Mouse (Mus musculus): ENCODE measurements around the gene Plxna4.

The Plxna4 gene

GRCm38 (mm10) chr6:32281457-32281856, 306.5 kb downstream of the Plxna4 start:
- Histone ChIP-seq H3K36me3 (ENCODE audit: control insufficient read depth, insufficient read depth, low read length, poor library complexity, severe bottlenecking) (no peaks in the 10 kb centered on the region), H3K27me3 (ENCODE audit: control insufficient read depth, insufficient read depth, low read length, poor library complexity, severe bottlenecking) (no peaks in the 10 kb centered on the region)
- no peak for DNase-seq (ENCODE audit: low read depth, low spot score)

GRCm38 (mm10) chr6:32280728-32281127, 307.3 kb downstream of the Plxna4 start:
- H3K27me3 ChIP-seq (ENCODE audit: control insufficient read depth, insufficient read depth, low read length, poor library complexity, severe bottlenecking) = no peaks in the 10 kb centered on the region
- DNase-seq (ENCODE audit: low read depth, low spot score) = no peak

GRCm38 (mm10) chr6:32271463-32271862, 316.5 kb downstream of the Plxna4 start:
- DNase-seq (ENCODE audit: low read depth, low spot score) = no peak
- Histone ChIP-seq H3K27me3 (ENCODE audit: control insufficient read depth, insufficient read depth, low read length, poor library complexity, severe bottlenecking) (no peaks in the 10 kb centered on the region), H3K36me3 (ENCODE audit: control insufficient read depth, insufficient read depth, low read length, poor library complexity, severe bottlenecking) (no peaks in the 10 kb centered on the region)

More at GRCm38 (mm10) chr6:32280728-32281127, 307.3 kb downstream of the Plxna4 start:
- no peaks in the 10 kb centered on the region for H3K36me3 ChIP-seq (ENCODE audit: control insufficient read depth, insufficient read depth, low read length, poor library complexity, severe bottlenecking)

GRCm38 (mm10) chr6:32266085-32266484, 321.9 kb downstream of the Plxna4 start:
- no peaks in the 10 kb centered on the region for H3K27me3 ChIP-seq (ENCODE audit: control insufficient read depth, insufficient read depth, low read length, poor library complexity, severe bottlenecking)
- no peak for DNase-seq (ENCODE audit: low read depth, low spot score)

GRCm38 (mm10) chr6:32261339-32261738, 326.7 kb downstream of the Plxna4 start:
- no peaks in the 10 kb centered on the region for H3K36me3 ChIP-seq (ENCODE audit: control insufficient read depth, insufficient read depth, low read length, poor library complexity, severe bottlenecking)
- no peak for DNase-seq (ENCODE audit: low read depth, low spot score)
- H3K27me3 ChIP-seq (ENCODE audit: control insufficient read depth, insufficient read depth, low read length, poor library complexity, severe bottlenecking) = no peaks in the 10 kb centered on the region

More at GRCm38 (mm10) chr6:32266085-32266484, 321.9 kb downstream of the Plxna4 start:
- no peaks in the 10 kb centered on the region for H3K36me3 ChIP-seq (ENCODE audit: control insufficient read depth, insufficient read depth, low read length, poor library complexity, severe bottlenecking)

GRCm38 (mm10) chr6:32260341-32260740, 327.7 kb downstream of the Plxna4 start:
- no peaks in the 10 kb centered on the region for H3K27me3 ChIP-seq (ENCODE audit: control insufficient read depth, insufficient read depth, low read length, poor library complexity, severe bottlenecking)
- no peaks in the 10 kb centered on the region for H3K36me3 ChIP-seq (ENCODE audit: control insufficient read depth, insufficient read depth, low read length, poor library complexity, severe bottlenecking)
- no peak for DNase-seq (ENCODE audit: low read depth, low spot score)

GRCm38 (mm10) chr6:32255191-32255590, 332.8 kb downstream of the Plxna4 start:
- DNase-seq (ENCODE audit: low read depth, low spot score) = no peak
- Histone ChIP-seq H3K36me3 (ENCODE audit: control insufficient read depth, insufficient read depth, low read length, poor library complexity, severe bottlenecking) (no peaks in the 10 kb centered on the region), H3K27me3 (ENCODE audit: control insufficient read depth, insufficient read depth, low read length, poor library complexity, severe bottlenecking) (no peaks in the 10 kb centered on the region)

- no peak for DNase-seq (ENCODE audit: low read depth, low spot score)
- no peaks in the 10 kb centered on the region for H3K36me3 ChIP-seq (ENCODE audit: control insufficient read depth, insufficient read depth, low read length, poor library complexity, severe bottlenecking)
- no peaks in the 10 kb centered on the region for H3K27me3 ChIP-seq (ENCODE audit: control insufficient read depth, insufficient read depth, low read length, poor library complexity, severe bottlenecking)
These were observed 335.8 kb downstream of the Plxna4 start for GRCm38 (mm10) chr6:32252168-32252567.

GRCm38 (mm10) chr6:32251674-32252073, 336.3 kb downstream of the Plxna4 start:
- H3K27me3 ChIP-seq (ENCODE audit: control insufficient read depth, insufficient read depth, low read length, poor library complexity, severe bottlenecking) = no peaks in the 10 kb centered on the region
- no peak for DNase-seq (ENCODE audit: low read depth, low spot score)
- H3K36me3 ChIP-seq (ENCODE audit: control insufficient read depth, insufficient read depth, low read length, poor library complexity, severe bottlenecking) = no peaks in the 10 kb centered on the region

- no peaks in the 10 kb centered on the region for H3K27me3 ChIP-seq (ENCODE audit: control insufficient read depth, insufficient read depth, low read length, poor library complexity, severe bottlenecking)
- DNase-seq (ENCODE audit: low read depth, low spot score) = no peak
- H3K36me3 ChIP-seq (ENCODE audit: control insufficient read depth, insufficient read depth, low read length, poor library complexity, severe bottlenecking) = no peaks in the 10 kb centered on the region
These were observed 342.0 kb downstream of the Plxna4 start for GRCm38 (mm10) chr6:32246036-32246435.

- Histone ChIP-seq H3K36me3 (ENCODE audit: control insufficient read depth, insufficient read depth, low read length, poor library complexity, severe bottlenecking) (no peaks in the 10 kb centered on the region), H3K27me3 (ENCODE audit: control insufficient read depth, insufficient read depth, low read length, poor library complexity, severe bottlenecking) (no peaks in the 10 kb centered on the region)
- no peak for DNase-seq (ENCODE audit: low read depth, low spot score)
These were observed 345.0 kb downstream of the Plxna4 start for GRCm38 (mm10) chr6:32243040-32243439.

GRCm38 (mm10) chr6:32231383-32231782, 356.6 kb downstream of the Plxna4 start:
- H3K36me3 ChIP-seq (ENCODE audit: control insufficient read depth, insufficient read depth, low read length, poor library complexity, severe bottlenecking) = no peaks in the 10 kb centered on the region

GRCm38 (mm10) chr6:32226636-32227035, 361.4 kb downstream of the Plxna4 start:
- Histone ChIP-seq H3K27me3 (ENCODE audit: control insufficient read depth, insufficient read depth, low read length, poor library complexity, severe bottlenecking) (no peaks in the 10 kb centered on the region), H3K36me3 (ENCODE audit: control insufficient read depth, insufficient read depth, low read length, poor library complexity, severe bottlenecking) (no peaks in the 10 kb centered on the region)
- no peak for DNase-seq (ENCODE audit: low read depth, low spot score)

More at GRCm38 (mm10) chr6:32231383-32231782, 356.6 kb downstream of the Plxna4 start:
- no peak for DNase-seq (ENCODE audit: low read depth, low spot score)
- H3K27me3 ChIP-seq (ENCODE audit: control insufficient read depth, insufficient read depth, low read length, poor library complexity, severe bottlenecking) = no peaks in the 10 kb centered on the region

GRCm38 (mm10) chr6:32224007-32224703, 363.8 kb downstream of the Plxna4 start:
- no peak for DNase-seq (ENCODE audit: low read depth, low spot score)
- H3K36me3 ChIP-seq (ENCODE audit: control insufficient read depth, insufficient read depth, low read length, poor library complexity, severe bottlenecking) = no peaks in the 10 kb centered on the region
- H3K27me3 ChIP-seq (ENCODE audit: control insufficient read depth, insufficient read depth, low read length, poor library complexity, severe bottlenecking) = no peaks in the 10 kb centered on the region

- no peaks in the 10 kb centered on the region for H3K36me3 ChIP-seq (ENCODE audit: control insufficient read depth, insufficient read depth, low read length, poor library complexity, severe bottlenecking)
- DNase-seq (ENCODE audit: low read depth, low spot score) = no peak
- no peaks in the 10 kb centered on the region for H3K27me3 ChIP-seq (ENCODE audit: control insufficient read depth, insufficient read depth, low read length, poor library complexity, severe bottlenecking)
These were observed 367.2 kb downstream of the Plxna4 start for GRCm38 (mm10) chr6:32220765-32221164.

- no peak for DNase-seq (ENCODE audit: low read depth, low spot score)
- no peaks in the 10 kb centered on the region for H3K36me3 ChIP-seq (ENCODE audit: control insufficient read depth, insufficient read depth, low read length, poor library complexity, severe bottlenecking)
These were observed 369.4 kb downstream of the Plxna4 start for GRCm38 (mm10) chr6:32218544-32218943.

More at GRCm38 (mm10) chr6:32218544-32218943, 369.4 kb downstream of the Plxna4 start:
- no peaks in the 10 kb centered on the region for H3K27me3 ChIP-seq (ENCODE audit: control insufficient read depth, insufficient read depth, low read length, poor library complexity, severe bottlenecking)

Data from splenic B cell, adult 2 months (primary cell).